Mouse (Mus musculus): ENCODE results near the gene Lmcd1. TPM values are rescaled to one million over a fixed set of nuclear protein-coding genes. Genes with fewer than 3 reads are reported as not detected.

Lmcd1 gene
- total RNA-seq (2023; ENCODE audit: inconsistent age): 0.48 to 1.2 TPM (median 0.51 TPM) in 3 of 4 replicates, not detected in the other

DNA sequence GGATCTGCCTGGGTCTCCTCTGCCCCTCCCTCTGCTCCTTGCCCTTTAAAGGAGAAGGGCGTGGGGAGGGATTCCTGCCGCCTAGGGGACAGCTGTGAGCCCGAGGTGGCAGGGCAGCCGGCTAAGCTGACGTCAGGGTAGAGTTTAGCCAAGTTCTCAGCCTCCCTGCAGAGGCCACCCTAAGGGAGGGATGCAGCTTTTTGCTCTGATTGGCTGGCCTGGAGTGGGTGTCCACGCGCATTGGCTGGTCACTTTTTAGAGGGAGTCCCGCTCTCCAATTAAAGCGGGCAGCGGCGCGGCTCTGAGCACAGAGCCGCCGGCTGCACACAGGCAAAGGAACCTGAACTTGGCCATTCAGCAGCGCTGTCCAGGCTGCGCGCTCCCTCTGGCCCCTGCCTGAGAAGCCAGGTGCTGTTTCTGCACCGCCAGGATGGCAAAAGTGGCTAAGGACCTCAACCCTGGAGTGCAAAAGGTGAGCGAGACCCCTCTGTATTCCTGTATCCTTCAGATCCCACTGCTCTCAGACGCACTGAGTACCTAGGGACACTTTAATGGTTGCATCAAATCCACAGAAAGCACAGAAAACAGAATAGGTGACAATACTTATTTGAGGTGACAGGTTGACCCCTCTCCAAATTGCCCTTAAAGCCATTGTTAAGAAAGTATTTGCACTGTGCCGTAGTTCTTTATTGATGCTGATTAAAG lies at the start of gene Lmcd1:
Gene Lmcd1 (plus strand): TSS at position 258 of the 705 bp plus-strand sequence.

Other genes with a start within 250 kb of the Lmcd1 start
- gene Ssu2, start 114.3 kb downstream of the Lmcd1 start, total RNA-seq (2023; ENCODE audit: inconsistent age): not detected in 4 replicates
- gene Cav3, start 185.7 kb downstream of the Lmcd1 start, total RNA-seq (2023; ENCODE audit: inconsistent age): not detected in 4 replicates
- not detected in 4 replicates for gene Oxtr, start 216.2 kb downstream of the Lmcd1 start, total RNA-seq (2023; ENCODE audit: inconsistent age)

Data from B cell, adult (primary cell).